Mouse (Mus musculus): ENCODE data around the gene Ccdc78. TPM values are rescaled to one million over a fixed set of nuclear protein-coding genes. Genes with fewer than 3 reads are reported as not detected.

Gene Ccdc78
- total and polyA plus RNA-seq, 2 experiments from 2014 or later: 0.10 to 1.2 TPM

GRCm38 (mm10) chr17:25831451-25832281 lies 45.3 kb downstream of the Ccdc78 start:
- Histone ChIP-seq H3K4me1 (ENCODE audit: insufficient read depth, low read length) (peaks cover 49% of the 10 kb centered on the region), H3K4me3 (ENCODE audit: low read length) (peak overlapping the region; percentile 66), H3K36me3 (ENCODE audit: insufficient read depth, low read length) (peaks cover 22% of the 10 kb centered on the region; the same call in 1 of the 2 replicates), H3K4me2 (ENCODE audit: low read depth, low read length) (peak overlapping the region; percentile 80), H3K27me3 (ENCODE audit: insufficient read depth, low read length) (no peaks in the 10 kb centered on the region), H3K27ac (peak overlapping the region; percentile 98), H3K9me3 (ENCODE audit: low read length) (no peaks in the 10 kb centered on the region), H3K9ac (replicated peaks; ENCODE audit: low read length) (peak overlapping the region; percentile 75)
- TF ChIP-seq CTCF (IDR thresholded peaks at IDR 0.05; ENCODE audit: low read depth): no peak
- WGBS: 58% methylated on average over 21 of the region's 21 CpGs
- ATAC-seq (no peak), DNase-seq (ENCODE audit: low spot score) (no peak)

DNA sequence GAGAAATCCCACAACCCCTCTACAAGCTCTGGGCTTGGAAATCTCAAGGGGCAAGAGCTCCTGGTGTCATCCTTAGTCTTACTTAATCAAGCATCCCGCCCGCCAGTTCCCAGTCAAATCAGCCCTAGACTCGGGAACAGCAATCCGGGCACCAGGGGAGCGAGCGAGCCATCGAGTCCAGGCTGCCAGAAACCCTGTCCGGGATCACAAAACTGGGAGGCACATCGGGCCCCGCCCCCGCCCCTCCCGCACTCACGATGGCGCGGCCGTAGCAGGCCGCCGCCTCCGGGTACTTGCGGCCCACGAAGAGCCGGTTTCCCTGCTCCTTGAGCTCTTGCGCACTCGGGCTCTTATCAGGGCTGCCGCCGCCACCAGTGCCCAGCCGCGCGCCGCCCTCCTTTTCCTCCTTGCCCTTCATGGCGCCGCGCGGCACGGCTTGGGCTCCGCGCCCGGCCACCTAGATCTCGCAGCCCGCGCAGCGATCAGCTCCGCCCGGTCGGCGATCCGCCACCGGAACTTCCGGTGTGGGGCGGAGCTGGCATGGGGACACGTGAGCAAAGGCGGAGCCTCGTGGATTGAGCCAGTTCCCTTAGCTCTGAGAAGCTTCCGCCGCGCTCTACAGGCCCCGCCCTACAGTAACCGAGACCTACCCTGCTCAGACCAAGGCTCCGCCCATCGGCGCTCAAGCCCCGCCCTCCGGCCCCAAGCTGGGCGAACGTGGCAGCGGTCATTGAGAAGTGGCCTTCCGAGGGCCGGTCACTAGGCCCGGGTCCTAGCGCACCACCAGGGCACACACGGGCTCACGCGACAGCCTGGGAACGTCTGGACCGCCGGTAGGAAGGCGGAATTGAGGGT lies 46.3 kb downstream of the Ccdc78 start:
- peak; percentile 99 for DNase-seq (ENCODE audit: low spot score)
- 0 out of 2 replicates have a peak, but pooled peaks have one; percentile 27 for TF ChIP-seq CTCF (IDR thresholded peaks at IDR 0.05; ENCODE audit: low read depth)
- H3K27me3 ChIP-seq (ENCODE audit: insufficient read depth, low read length): no peaks in the 10 kb centered on the region
- peak overlapping the region; percentile 66 for H3K4me3 ChIP-seq (ENCODE audit: low read length)
- peak overlapping the region; percentile 75 for H3K9ac ChIP-seq (replicated peaks; ENCODE audit: low read length)
- H3K4me1 ChIP-seq (ENCODE audit: insufficient read depth, low read length): peaks cover 56% of the 10 kb centered on the region
- H3K27ac ChIP-seq: peak overlapping the region; percentile 98
- no peaks in the 10 kb centered on the region for H3K9me3 ChIP-seq (ENCODE audit: low read length)
- ATAC-seq: peak; percentile 92
- under 1% methylated on average over 74 of the region's 77 CpGs for WGBS
- H3K4me2 ChIP-seq (ENCODE audit: low read depth, low read length): peak overlapping the region; percentile 80
- peaks cover 18% of the 10 kb centered on the region; the same call in 1 of the 2 replicates for H3K36me3 ChIP-seq (ENCODE audit: insufficient read depth, low read length)

- ATAC-seq (peak; percentile 70), DNase-seq (ENCODE audit: low spot score) (peak; percentile 94)
- peaks cover 55% of the 10 kb centered on the region for H3K4me1 ChIP-seq (ENCODE audit: insufficient read depth, low read length)
These were observed 46.9 kb downstream of the Ccdc78 start, which contains the start of gene Stub1 for GRCm38 (mm10) chr17:25833291-25833663. Gene Stub1, minus strand, starts transcription at chr17:25833404.

GRCm38 (mm10) chr17:25833961-25834594 lies 47.7 kb downstream of the Ccdc78 start:
- Histone ChIP-seq H3K27ac (peak overlapping the region; percentile 98), H3K4me2 (ENCODE audit: low read depth, low read length) (peak overlapping the region; percentile 80), H3K27me3 (ENCODE audit: insufficient read depth, low read length) (no peaks in the 10 kb centered on the region), H3K4me3 (ENCODE audit: low read length) (peak overlapping the region; percentile 66), H3K4me1 (ENCODE audit: insufficient read depth, low read length) (peaks cover 52% of the 10 kb centered on the region), H3K9ac (replicated peaks; ENCODE audit: low read length) (peak overlapping the region; percentile 75), H3K36me3 (ENCODE audit: insufficient read depth, low read length) (peaks cover 15% of the 10 kb centered on the region), H3K9me3 (ENCODE audit: low read length) (no peaks in the 10 kb centered on the region)
- TF ChIP-seq CTCF (IDR thresholded peaks at IDR 0.05; ENCODE audit: low read depth): no peak
- DNase-seq (ENCODE audit: low spot score): no peak
- whole genome bisulfite sequencing: 41% methylated on average over 6 of the region's 6 CpGs
- no peak for ATAC-seq

More at GRCm38 (mm10) chr17:25833291-25833663, 46.9 kb downstream of the Ccdc78 start, which contains the start of gene Stub1:
- WGBS: under 1% methylated on average over 24 of the region's 24 CpGs
- H3K9ac ChIP-seq (replicated peaks; ENCODE audit: low read length): peak within 1 kb of the TSS; percentile 75
- H3K27me3 ChIP-seq (ENCODE audit: insufficient read depth, low read length): no peaks in the 10 kb centered on the region
- no peak; the same call in 1 of the 2 replicates for TF ChIP-seq CTCF (IDR thresholded peaks at IDR 0.05; ENCODE audit: low read depth)
- H3K36me3 ChIP-seq (ENCODE audit: insufficient read depth, low read length): peaks cover 12% of the 10 kb centered on the region; the same call in 1 of the 2 replicates
- no peaks in the 10 kb centered on the region for H3K9me3 ChIP-seq (ENCODE audit: low read length)
- peak within 1 kb of the TSS; percentile 66 for H3K4me3 ChIP-seq (ENCODE audit: low read length)
- H3K4me2 ChIP-seq (ENCODE audit: low read depth, low read length): peak within 1 kb of the TSS; percentile 80
- H3K27ac ChIP-seq: peak within 1 kb of the TSS; percentile 98

- 0 out of 2 replicates have a peak overlapping the region, but pooled peaks have one; percentile 32 for H3K27ac ChIP-seq
- no peak for DNase-seq (ENCODE audit: low spot score)
- peak overlapping the region; percentile 80 for H3K4me2 ChIP-seq (ENCODE audit: low read depth, low read length)
- no peaks in the 10 kb centered on the region for H3K9me3 ChIP-seq (ENCODE audit: low read length)
- no peak for ATAC-seq
- H3K4me1 ChIP-seq (ENCODE audit: insufficient read depth, low read length): peaks cover 47% of the 10 kb centered on the region
- peak overlapping the region; percentile 75 for H3K9ac ChIP-seq (replicated peaks; ENCODE audit: low read length)
- TF ChIP-seq CTCF (IDR thresholded peaks at IDR 0.05; ENCODE audit: low read depth): no peak
- H3K4me3 ChIP-seq (ENCODE audit: low read length): peak overlapping the region; percentile 66
- 80% methylated on average over 12 of the region's 12 CpGs for WGBS
- no peaks in the 10 kb centered on the region for H3K27me3 ChIP-seq (ENCODE audit: insufficient read depth, low read length)
- H3K36me3 ChIP-seq (ENCODE audit: insufficient read depth, low read length): peaks cover 22% of the 10 kb centered on the region
These were observed 48.3 kb downstream of the Ccdc78 start for GRCm38 (mm10) chr17:25834595-25835222.
